Mouse (Mus musculus): ENCODE data around the gene Pramef25. TPM values are rescaled to one million over a fixed set of nuclear protein-coding genes. Genes with fewer than 3 reads are reported as not detected.

Pramef25 gene
- polyA plus RNA-seq, 1 experiment from 2014 or later = not detected

Other genes with a start within 250 kb of the Pramef25 start
- not detected in 2 replicates for gene Gm13089, start 248.3 kb downstream of the Pramef25 start, polyA plus RNA-seq (2014; fragmentation: Nextera tagmentation; extraction: Ambion mirVana)
- not detected in 2 replicates for gene Gm13078, start 231.6 kb downstream of the Pramef25 start, polyA plus RNA-seq (2014; fragmentation: Nextera tagmentation; extraction: Ambion mirVana)
- gene Gm13023, start 161.7 kb downstream of the Pramef25 start, polyA plus RNA-seq (2014; fragmentation: Nextera tagmentation; extraction: Ambion mirVana) = not detected in 2 replicates
- not detected in 2 replicates for gene Gm13084, start 134.9 kb downstream of the Pramef25 start, polyA plus RNA-seq (2014; fragmentation: Nextera tagmentation; extraction: Ambion mirVana)
- not detected in 2 replicates for gene Gm13103, start 104.5 kb downstream of the Pramef25 start, polyA plus RNA-seq (2014; fragmentation: Nextera tagmentation; extraction: Ambion mirVana)
- not detected in 2 replicates for gene Pramef6, start 50.6 kb downstream of the Pramef25 start, polyA plus RNA-seq (2014; fragmentation: Nextera tagmentation; extraction: Ambion mirVana)
- not detected in 2 replicates for gene Gm13101, start 15.9 kb upstream of the Pramef25 start, polyA plus RNA-seq (2014; fragmentation: Nextera tagmentation; extraction: Ambion mirVana)
- gene Pramef17, start 43.4 kb upstream of the Pramef25 start, polyA plus RNA-seq (2014; fragmentation: Nextera tagmentation; extraction: Ambion mirVana) = not detected in 2 replicates
- gene Pramel4, start 108.1 kb upstream of the Pramef25 start, polyA plus RNA-seq (2014; fragmentation: Nextera tagmentation; extraction: Ambion mirVana) = not detected in 2 replicates
- not detected in 2 replicates for gene Gm13102, start 155.5 kb upstream of the Pramef25 start, polyA plus RNA-seq (2014; fragmentation: Nextera tagmentation; extraction: Ambion mirVana)
- not detected in 2 replicates for gene Oog3, start 211.6 kb upstream of the Pramef25 start, polyA plus RNA-seq (2014; fragmentation: Nextera tagmentation; extraction: Ambion mirVana)
- not detected in 2 replicates for gene Oog2, start 239.7 kb upstream of the Pramef25 start, polyA plus RNA-seq (2014; fragmentation: Nextera tagmentation; extraction: Ambion mirVana)

Measured in midbrain, embryonic 14.5 days (tissue).